Mouse (Mus musculus): ENCODE data around the gene Mpzl3.

Mpzl3 gene

GRCm38 (mm10) chr9:45042056-45042720 is 12.8 kb upstream of the Mpzl3 start:
- peak; percentile 57 to 84 for DNase-seq (ENCODE audit: inconsistent age in 2 of 2, low spot score in 1 of 2)

DNA sequence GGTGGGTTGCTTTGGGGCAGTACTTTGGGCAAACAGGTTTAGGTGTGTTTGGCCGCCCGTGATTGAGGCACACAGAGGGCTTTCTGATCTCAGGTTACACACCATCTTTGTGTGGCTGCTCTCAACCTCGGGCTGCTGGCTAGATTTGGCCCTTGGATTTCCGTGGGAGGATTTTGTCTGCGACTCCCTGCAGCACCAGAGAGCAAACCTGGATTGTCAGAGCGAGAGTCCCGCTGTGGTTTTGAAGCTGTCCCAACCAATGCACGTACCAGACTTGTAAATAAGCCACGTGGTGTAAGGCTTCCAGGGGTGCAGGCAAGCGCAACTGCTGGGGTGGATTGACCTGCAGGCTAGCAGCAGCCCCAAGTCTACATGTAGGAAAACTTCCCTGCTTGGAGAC is 12.0 kb upstream of the Mpzl3 start:
- DNase-seq (ENCODE audit: inconsistent age in 2 of 2, low spot score in 1 of 2) = peak in 1 of 2 experiments; percentile 49

- DNase-seq (ENCODE audit: inconsistent age in 2 of 2, low spot score in 1 of 2) = no peak
Observed at GRCm38 (mm10) chr9:45046973-45047372, 8.0 kb upstream of the Mpzl3 start.

DNA sequence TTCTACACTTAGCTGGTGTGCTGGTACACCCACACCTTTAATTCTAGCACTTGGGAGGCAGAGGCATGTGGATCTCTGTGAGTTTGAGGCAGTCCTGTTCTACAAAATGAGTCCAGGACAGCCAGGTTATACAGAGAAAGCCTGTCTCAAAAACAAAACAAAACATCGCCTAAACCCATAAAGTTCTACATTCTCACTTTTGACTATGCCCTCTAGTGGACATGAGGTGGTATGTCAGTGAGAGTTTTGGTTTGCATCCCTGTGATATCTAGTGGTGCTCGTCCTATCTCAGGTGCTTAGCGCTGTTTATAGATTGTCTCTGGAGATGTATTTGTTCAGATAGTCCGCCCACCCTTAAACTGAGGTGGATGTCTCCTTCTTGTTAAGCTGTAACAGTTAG is 6.5 kb upstream of the Mpzl3 start:
- peak in 1 of 2 experiments; percentile 68 for DNase-seq (ENCODE audit: inconsistent age in 2 of 2, low spot score in 1 of 2)

GRCm38 (mm10) chr9:45049731-45050130 is 5.3 kb upstream of the Mpzl3 start:
- DNase-seq (ENCODE audit: inconsistent age in 2 of 2, low spot score in 1 of 2) = no peak

- peak in 1 of 2 experiments; percentile 32 for DNase-seq (ENCODE audit: inconsistent age in 2 of 2, low spot score in 1 of 2)
Observed at GRCm38 (mm10) chr9:45050301-45050700, 4.7 kb upstream of the Mpzl3 start.

DNA sequence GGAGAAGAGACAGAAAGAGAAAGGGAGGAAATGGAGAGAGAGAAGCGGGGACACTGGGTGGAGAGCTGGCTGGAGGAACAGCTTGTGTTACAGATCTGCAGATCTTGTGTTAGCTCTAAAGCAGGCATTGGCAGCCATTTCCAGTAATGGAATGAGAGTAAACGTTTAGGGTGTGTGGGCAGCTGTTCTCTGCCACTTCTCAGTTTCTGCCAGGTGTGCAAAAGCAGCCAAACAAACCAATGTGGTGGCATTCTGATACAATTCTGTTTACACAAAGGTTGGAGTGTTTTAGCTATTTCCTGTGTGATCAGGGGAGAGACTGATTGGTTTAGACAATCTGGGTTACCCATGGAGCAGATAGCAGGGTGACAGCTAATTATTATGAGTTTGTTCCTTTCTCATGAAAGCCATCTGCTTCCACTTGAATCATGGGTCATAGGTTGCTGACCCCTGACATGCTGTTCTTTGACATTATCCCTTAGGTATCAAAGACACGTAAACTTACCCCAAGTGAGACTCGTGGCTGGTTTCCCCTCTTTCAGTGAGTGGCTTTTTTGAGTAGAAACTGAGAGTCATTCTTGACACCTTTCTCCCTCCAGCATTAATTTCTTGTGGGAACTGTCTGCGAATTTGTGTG is 3.4 kb downstream of the Mpzl3 start:
- no peak for DNase-seq (ENCODE audit: inconsistent age in 2 of 2, low spot score in 1 of 2)

GRCm38 (mm10) chr9:45060151-45060550 is 5.2 kb downstream of the Mpzl3 start:
- DNase-seq (ENCODE audit: inconsistent age in 2 of 2, low spot score in 1 of 2) = peak; percentile 68 to 72

DNA sequence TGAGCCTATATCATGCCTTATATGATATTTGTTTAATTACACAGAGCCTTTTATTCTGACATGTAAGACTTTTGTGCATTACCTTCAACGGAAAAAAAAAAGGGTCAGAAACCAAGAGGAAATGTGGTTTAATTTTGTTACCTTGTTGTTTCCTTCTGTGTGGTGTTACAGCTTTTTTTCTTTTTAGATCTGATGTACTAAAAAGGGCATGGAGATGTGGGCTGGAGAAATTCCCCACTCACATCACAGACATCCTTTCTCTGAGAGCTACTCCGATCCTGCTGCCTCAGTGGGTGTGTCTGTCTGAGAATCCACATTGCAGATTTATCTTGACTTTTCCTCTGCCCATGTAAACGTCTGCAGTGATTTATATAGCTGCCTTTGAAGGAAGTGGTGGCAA is 7.7 kb downstream of the Mpzl3 start:
- DNase-seq (ENCODE audit: inconsistent age in 2 of 2, low spot score in 1 of 2) = no peak

DNA sequence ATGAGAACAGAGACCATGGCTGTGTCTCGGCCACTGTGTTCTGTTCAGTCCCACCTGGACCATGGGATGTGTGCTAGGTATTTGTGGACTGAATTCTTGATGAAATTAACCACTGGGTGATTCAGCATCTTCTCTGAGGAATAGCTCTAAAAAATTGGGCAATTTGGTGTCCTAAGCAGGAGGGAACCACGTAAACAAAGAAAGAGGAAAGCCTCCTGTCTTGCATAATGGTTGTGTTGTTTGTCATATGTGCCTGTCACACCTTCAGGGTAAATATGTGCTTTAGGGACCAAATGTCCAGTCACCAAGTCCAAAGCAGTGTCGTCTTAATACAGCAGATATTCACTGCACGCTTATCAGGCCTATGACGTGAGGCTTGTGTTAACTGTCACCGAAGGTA is 9.4 kb downstream of the Mpzl3 start:
- DNase-seq (ENCODE audit: inconsistent age in 2 of 2, low spot score in 1 of 2) = no peak

DNA sequence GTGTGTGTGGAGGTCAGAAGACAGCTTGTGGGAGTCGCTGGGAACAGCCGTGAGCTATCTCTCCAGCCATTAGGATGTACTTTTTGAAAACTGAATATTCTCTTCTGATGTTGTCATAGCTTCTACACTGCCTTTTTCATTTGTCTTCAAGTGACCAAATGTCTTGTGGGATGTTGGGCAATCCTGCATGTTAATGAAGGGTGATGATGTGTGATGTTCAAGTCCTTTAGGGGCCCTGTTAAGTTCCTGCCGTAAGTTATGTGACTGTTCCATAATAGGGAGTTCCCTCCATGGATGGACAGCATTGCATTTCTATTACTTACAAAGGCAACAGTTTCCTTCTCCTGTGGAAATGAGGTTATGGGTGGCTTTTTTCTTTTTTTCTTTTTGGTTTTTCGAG is 11.7 kb downstream of the Mpzl3 start:
- DNase-seq (ENCODE audit: inconsistent age in 2 of 2, low spot score in 1 of 2) = no peak

DNA sequence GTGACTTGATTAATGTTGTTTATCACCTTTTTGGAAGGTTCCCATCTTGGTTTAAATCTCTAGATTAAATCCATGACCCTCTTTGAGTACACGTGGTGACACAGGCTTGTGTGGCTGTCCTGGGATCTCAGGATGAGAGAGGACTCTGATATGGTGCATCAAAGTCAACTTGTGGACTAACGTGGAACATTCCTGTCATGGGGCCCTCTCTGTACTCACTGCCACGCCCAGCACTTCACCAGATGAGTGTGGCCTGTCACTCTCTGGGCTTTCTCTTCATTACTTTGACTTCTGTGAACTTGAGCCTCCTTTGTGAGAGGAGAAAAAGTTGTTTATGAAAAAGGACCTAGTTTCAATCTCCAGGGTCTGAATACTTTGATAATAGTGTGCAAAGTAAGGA is 16.8 kb downstream of the Mpzl3 start:
- DNase-seq (ENCODE audit: inconsistent age in 2 of 2, low spot score in 1 of 2) = no peak

DNA sequence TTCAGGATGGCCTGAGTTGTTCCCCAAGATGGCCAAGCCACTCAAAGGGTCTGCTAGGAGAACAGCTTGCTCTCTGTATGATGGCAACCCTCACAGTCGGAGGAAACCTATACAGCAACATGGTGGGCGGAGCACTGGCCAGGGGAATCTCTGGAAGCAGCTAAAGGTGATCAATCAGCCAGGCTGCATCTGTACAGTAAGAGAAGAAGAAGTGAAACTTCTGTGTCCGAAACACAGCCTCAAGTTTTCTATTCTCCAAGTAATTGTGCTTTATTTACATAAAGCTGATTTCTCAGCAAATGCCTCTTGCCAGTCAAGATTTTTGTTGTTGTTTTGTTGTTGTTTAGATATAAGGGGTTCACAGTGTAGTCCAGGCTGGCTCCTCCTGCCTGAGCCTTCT is 22.9 kb downstream of the Mpzl3 start:
- DNase-seq (ENCODE audit: inconsistent age in 2 of 2, low spot score in 1 of 2) = no peak

DNA sequence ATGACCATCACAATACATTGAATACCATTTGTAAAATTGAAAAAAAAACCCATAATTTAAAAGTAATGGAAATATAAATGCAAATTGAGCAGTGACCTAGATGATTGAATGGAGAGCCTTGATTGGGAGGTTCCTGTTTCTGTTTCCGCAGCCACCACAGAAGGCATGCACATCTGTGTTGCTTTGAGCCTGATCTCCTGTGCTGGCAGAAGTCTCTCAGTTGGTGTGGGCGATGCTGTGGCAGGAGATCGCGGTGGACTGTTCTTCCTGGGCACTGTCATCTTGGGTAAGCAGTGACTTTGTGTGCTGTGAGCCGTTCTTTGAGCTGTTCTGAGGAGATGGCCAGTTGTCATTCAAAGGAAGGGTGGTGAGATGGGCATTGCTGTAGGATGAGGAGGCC is 24.0 kb downstream of the Mpzl3 start, which contains the start of gene Jaml:
TSS of gene Jaml (plus strand) at position 173 of the 400 bp plus-strand sequence.
- DNase-seq (ENCODE audit: inconsistent age in 2 of 2, low spot score in 1 of 2) = no peak

DNA sequence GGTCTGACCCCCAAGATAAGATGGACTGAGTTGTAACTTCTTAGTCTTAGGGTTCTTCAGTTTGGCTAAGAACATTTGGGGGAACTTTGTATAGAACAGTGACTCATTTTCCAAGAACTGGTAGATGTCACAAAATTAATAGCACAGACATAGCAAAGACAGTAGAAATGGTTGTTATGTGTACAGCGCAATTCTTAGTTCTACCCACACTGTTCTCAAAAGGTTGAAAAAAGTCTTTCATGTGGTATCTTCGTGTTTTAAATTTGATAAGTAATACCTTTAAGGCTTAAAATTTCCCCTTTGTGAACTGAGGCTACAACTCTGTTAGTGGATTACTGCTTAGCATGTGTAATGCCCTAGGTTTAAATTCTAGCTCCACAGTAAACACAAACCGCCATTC is 28.1 kb downstream of the Mpzl3 start:
- DNase-seq (ENCODE audit: inconsistent age in 2 of 2, low spot score in 1 of 2) = no peak

GRCm38 (mm10) chr9:45084556-45084955 is 29.6 kb downstream of the Mpzl3 start:
- DNase-seq (ENCODE audit: inconsistent age in 2 of 2, low spot score in 1 of 2) = no peak

GRCm38 (mm10) chr9:45085741-45086690 is 31.0 kb downstream of the Mpzl3 start:
- no peak for DNase-seq (ENCODE audit: inconsistent age in 2 of 2, low spot score in 1 of 2)

DNA sequence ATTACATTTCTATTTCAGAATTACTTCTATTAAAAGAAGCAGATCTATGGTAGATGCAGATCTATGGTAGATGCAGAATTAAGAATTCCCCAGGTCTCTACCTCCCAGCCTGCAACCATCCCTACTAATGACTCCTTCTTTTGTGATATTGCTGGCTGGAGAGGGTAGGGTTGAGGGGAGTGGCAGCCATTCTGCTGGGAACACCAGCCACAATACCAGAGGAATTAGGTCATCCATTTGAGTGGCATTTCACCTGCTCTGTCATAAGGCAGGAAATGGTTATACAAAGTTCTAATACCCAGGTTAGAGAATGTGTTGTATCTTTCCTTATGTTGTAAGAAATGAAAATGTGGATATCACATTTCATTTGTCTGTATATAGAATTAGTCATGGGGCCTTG is 33.1 kb downstream of the Mpzl3 start:
- no peak for DNase-seq (ENCODE audit: inconsistent age in 2 of 2, low spot score in 1 of 2)

- no peak for DNase-seq (ENCODE audit: inconsistent age in 2 of 2, low spot score in 1 of 2)
Observed at GRCm38 (mm10) chr9:45090811-45091210, 35.8 kb downstream of the Mpzl3 start.

GRCm38 (mm10) chr9:45092641-45093040 is 37.7 kb downstream of the Mpzl3 start:
- DNase-seq (ENCODE audit: inconsistent age in 2 of 2, low spot score in 1 of 2) = peak; percentile 44 to 62

DNA sequence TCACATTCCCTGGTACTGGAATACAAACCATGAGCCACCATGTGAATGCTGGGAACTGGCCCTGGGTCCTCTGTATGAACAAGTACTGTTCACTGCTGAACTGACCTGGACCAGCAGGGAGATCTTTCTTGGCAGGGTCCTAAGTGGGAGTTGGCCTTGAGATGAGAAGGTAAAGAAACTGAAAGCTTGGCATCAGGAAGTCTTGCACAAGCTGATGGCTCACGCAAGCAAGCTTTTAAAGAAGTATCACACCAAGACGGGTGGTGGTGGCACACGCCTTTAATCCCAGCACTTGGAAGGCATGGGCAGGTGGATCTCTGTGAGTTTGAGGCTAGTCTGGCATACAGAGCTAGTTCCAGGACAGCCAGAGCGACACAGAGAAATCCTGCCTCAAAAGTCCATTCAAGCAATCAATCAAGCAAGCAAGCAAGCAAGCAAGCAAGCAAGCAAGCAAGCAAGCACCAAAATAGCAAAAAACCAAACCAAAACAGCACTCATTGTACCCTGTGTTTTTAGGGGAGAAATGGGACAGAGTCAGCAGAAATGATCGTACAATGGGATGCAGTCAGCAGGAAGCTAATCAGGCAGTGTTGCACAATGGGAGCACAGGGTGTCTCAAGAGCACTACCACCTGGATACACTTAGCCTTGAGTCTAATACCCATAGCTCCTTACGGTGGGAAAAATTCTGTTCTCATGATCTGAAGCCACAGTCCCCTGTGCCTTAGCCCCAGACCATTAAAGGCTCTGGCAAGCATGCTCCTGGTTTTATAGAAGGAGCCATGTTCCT is 40.4 kb downstream of the Mpzl3 start:
- DNase-seq (ENCODE audit: inconsistent age in 2 of 2, low spot score in 1 of 2) = peak in 1 of 2 experiments; percentile 43

Measured in adrenal gland, adult (tissue).